Mouse (Mus musculus) embryonic fibroblast, embryonic 13.5 days (primary cell): ENCODE measurements around the gene Fgr.

Experiments
- CTCF ChIP-seq: IDR thresholded peaks from 2 replicates; pipeline ENCODE4 v1.5.1; 2011; ENCODE audit warnings: mild to moderate bottlenecking, control low read depth, low read length, moderate library complexity, borderline replicate concordance; ENCODE audit not compliant: insufficient read depth
- POLR2A ChIP-seq: IDR thresholded peaks from 2 replicates; pipeline ENCODE4 v1.6.1; 2011; ENCODE audit warnings: low read depth, mild to moderate bottlenecking, control low read depth, low read length, moderate library complexity

DNA sequence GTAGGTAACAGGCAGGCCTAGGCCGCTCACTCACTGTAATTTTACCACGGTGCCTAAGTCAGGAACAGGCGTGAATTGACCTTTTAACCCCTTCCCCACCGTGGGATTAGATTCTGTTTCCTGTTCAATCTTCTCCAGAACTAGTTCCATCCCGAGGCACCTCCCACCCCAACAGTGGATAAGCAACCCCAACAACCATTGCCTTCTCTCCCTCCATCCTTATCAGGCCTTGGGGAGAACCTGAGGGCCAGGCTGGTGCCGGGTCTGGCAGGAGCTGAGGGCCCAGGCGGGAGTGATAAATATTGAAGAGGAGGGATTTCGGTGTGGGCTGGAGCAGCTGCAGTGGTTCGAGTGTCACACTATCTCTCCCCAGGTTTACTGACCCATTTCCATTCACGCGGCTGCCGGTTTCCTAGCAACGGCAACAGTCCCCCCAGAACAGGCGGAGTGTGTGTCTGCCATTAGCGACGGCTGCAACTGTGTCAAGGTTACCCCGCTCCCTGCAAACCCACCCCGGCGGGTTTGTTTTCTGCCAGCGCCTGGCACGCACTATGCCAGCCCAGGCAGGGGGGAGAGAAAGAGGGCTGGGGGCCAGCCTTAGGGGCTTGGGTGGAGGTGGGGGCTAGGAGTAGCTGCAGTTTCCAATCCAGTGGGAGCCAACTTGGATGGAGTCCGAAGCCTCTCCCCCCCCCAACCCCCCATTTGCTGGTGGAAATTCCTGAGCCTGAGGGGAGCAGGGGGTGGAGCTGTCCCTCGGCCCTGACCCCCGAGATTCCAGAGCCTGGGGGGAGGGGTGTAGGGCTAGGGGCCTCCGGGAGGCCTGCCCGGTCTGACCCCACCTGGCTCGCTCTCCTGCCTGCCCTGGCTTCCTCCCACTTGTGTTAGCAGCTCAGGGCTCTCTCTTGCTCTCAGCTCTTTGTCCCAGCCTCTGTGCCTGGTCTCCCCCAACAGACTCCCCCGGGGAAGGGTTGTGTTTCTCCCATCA is 69.0 kb downstream of the Fgr start:
- TF ChIP-seq CTCF, result no peak
- TF ChIP-seq POLR2A, result no peak
